Mouse (Mus musculus) hindbrain, embryonic 16.5 days (tissue): ENCODE measurements around the gene Kctd3. TPM values are rescaled to one million over a fixed set of nuclear protein-coding genes. Genes with fewer than 3 reads are reported as not detected.

ENCODE experiments used
- ATAC-seq: fragments of 200-750 bp; cut with Nextera tagmentation; 2 replicates; pipeline ENCODE4 v1.8.0; 2017; ENCODE audit warnings: moderate TSS enrichment, moderate library complexity
- H3K27ac ChIP-seq: fragments of 300-500 bp; sonication (generic); 2 replicates; pipeline ENCODE4 v1.5.1; 2014; ENCODE audit warnings: low read depth, mild to moderate bottlenecking, control low read depth, low read length, moderate library complexity
- H3K27me3 ChIP-seq: fragments of 300-500 bp; sonication (generic); replicated peaks from 2 replicates; pipeline ENCODE4 v1.6.1; 2014; ENCODE audit warnings: low read length; ENCODE audit not compliant: control insufficient read depth, insufficient read depth
- H3K36me3 ChIP-seq: fragments of 300-500 bp; sonication (generic); 2 replicates; pipeline ENCODE4 v1.6.1; 2014; ENCODE audit warnings: mild to moderate bottlenecking, low read length, moderate library complexity, mixed read lengths; ENCODE audit not compliant: control insufficient read depth, insufficient read depth
- H3K4me1 ChIP-seq: fragments of 300-500 bp; sonication (generic); 2 replicates; pipeline ENCODE4 v1.6.1; 2014; ENCODE audit warnings: low read depth, low read length; ENCODE audit not compliant: control insufficient read depth, insufficient read depth
- H3K4me2 ChIP-seq: fragments of 300-500 bp; sonication (generic); 2 replicates; pipeline ENCODE4 v1.6.1; 2014; ENCODE audit warnings: mild to moderate bottlenecking, low read length, control low read depth, moderate library complexity
- H3K4me3 ChIP-seq: fragments of 300-500 bp; sonication (generic); 2 replicates; pipeline ENCODE4 v1.5.1; 2014; ENCODE audit warnings: mild to moderate bottlenecking, low read length, control low read depth, moderate library complexity
- H3K9ac ChIP-seq: fragments of 300-500 bp; sonication (generic); 2 replicates; pipeline ENCODE4 v1.6.1; 2014; ENCODE audit warnings: low read depth, mild to moderate bottlenecking, control low read depth, low read length, moderate library complexity
- H3K9me3 ChIP-seq: fragments of 300-500 bp; sonication (generic); 2 replicates; pipeline ENCODE4 v1.6.1; 2014; ENCODE audit warnings: mild to moderate bottlenecking, low read length, moderate library complexity; ENCODE audit not compliant: control insufficient read depth
- WGBS: fragments of 180-500 bp; shearing (Covaris S2); extraction: QIAGEN DNeasy Blood & Tissue Kit; methylation state at CpG from one replicate; pipeline ENCODE4 v1.1.7; 2014; 5-methylcytosine and 5-hydroxymethylcytosine counted together
- polyA plus RNA-seq: library from polyadenylated mRNA; unstranded; fragments of >200 nt; fragmentation: Nextera tagmentation; extraction: Ambion mirVana; gene quantifications from 2 replicates; pipeline ENCODE4 v1.2.1, GENCODE M21; 2015

Kctd3 gene
- polyA plus RNA-seq, 1 experiment from 2014 or later: 45.8 TPM

- H3K27me3 ChIP-seq: no peaks in the 10 kb centered on the region
- no peak overlapping the region for H3K27ac ChIP-seq
- H3K4me2 ChIP-seq: no peak overlapping the region
- no peak overlapping the region for H3K4me3 ChIP-seq
- 52% methylated on average over 7 of the region's 7 CpGs for WGBS
- no peaks in the 10 kb centered on the region for H3K4me1 ChIP-seq
- no peaks in the 10 kb centered on the region for H3K36me3 ChIP-seq
- no peak overlapping the region for H3K9ac ChIP-seq
- H3K9me3 ChIP-seq: no peaks in the 10 kb centered on the region
- ATAC-seq: no peak
Observed at GRCm38 (mm10) chr1:189022925-189023700, 15.5 kb upstream of the Kctd3 start.

GRCm38 (mm10) chr1:189015372-189015771 lies 7.7 kb upstream of the Kctd3 start:
- Histone ChIP-seq H3K9me3 (no peaks in the 10 kb centered on the region), H3K4me1 (peaks cover 15% of the 10 kb centered on the region), H3K4me3 (no peak overlapping the region), H3K9ac (no peak overlapping the region), H3K4me2 (no peak overlapping the region), H3K27me3 (peaks cover 11% of the 10 kb centered on the region), H3K36me3 (no peaks in the 10 kb centered on the region), H3K27ac (no peak overlapping the region)
- WGBS: 57% methylated on average over 2 of the region's 2 CpGs
- no peak for ATAC-seq

GRCm38 (mm10) chr1:189013587-189013921 lies 5.9 kb upstream of the Kctd3 start:
- H3K4me2 ChIP-seq: peak overlapping the region; percentile 37
- no peaks in the 10 kb centered on the region for H3K9me3 ChIP-seq
- no peaks in the 10 kb centered on the region for H3K36me3 ChIP-seq
- H3K4me1 ChIP-seq: peaks cover 15% of the 10 kb centered on the region
- peak; percentile 45; the same call in 1 of the 2 replicates for ATAC-seq
- 11% methylated on average over 4 of the region's 4 CpGs for WGBS
- H3K9ac ChIP-seq: no peak overlapping the region; the same call in 1 of the 2 replicates
- no peak overlapping the region for H3K4me3 ChIP-seq
- H3K27me3 ChIP-seq: peaks cover 11% of the 10 kb centered on the region
- H3K27ac ChIP-seq: no peak overlapping the region

- ATAC-seq: 0 out of 2 replicates have a peak, but pooled peaks have one; percentile 14
- Histone ChIP-seq H3K4me3 (no peak overlapping the region), H3K36me3 (no peaks in the 10 kb centered on the region), H3K27ac (no peak overlapping the region), H3K9me3 (no peaks in the 10 kb centered on the region), H3K4me2 (peak overlapping the region; percentile 37), H3K4me1 (peaks cover 15% of the 10 kb centered on the region), H3K9ac (no peak overlapping the region; the same call in 1 of the 2 replicates), H3K27me3 (peaks cover 11% of the 10 kb centered on the region)
- 8% methylated on average over 16 of the region's 16 CpGs for WGBS
Observed at GRCm38 (mm10) chr1:189012846-189013586, 5.4 kb upstream of the Kctd3 start.

GRCm38 (mm10) chr1:189010671-189011070 lies 3.0 kb upstream of the Kctd3 start:
- 90% methylated on average over 4 of the region's 4 CpGs for WGBS
- Histone ChIP-seq H3K9me3 (no peaks in the 10 kb centered on the region), H3K36me3 (no peaks in the 10 kb centered on the region), H3K4me3 (no peak overlapping the region), H3K4me1 (peaks cover 26% of the 10 kb centered on the region), H3K9ac (no peak overlapping the region), H3K27me3 (peaks cover 11% of the 10 kb centered on the region), H3K4me2 (no peak overlapping the region), H3K27ac (no peak overlapping the region)
- ATAC-seq: no peak

- ATAC-seq: peak; percentile 77
- no peak overlapping the region; the same call in 1 of the 2 replicates for H3K9ac ChIP-seq
- WGBS: 41% methylated on average over 7 of the region's 7 CpGs
- H3K9me3 ChIP-seq: no peaks in the 10 kb centered on the region
- peak overlapping the region; percentile 93 for H3K4me3 ChIP-seq
- peak overlapping the region; percentile 29; the same call in 1 of the 2 replicates for H3K27ac ChIP-seq
- no peaks in the 10 kb centered on the region for H3K36me3 ChIP-seq
- peaks cover 24% of the 10 kb centered on the region for H3K4me1 ChIP-seq
- peak overlapping the region; percentile 51 for H3K4me2 ChIP-seq
- peaks cover 7% of the 10 kb centered on the region for H3K27me3 ChIP-seq
Observed at GRCm38 (mm10) chr1:189007980-189008324, 311 bp upstream of the Kctd3 start.

- Histone ChIP-seq H3K4me3 (peak overlapping the region; percentile 93), H3K4me2 (peak overlapping the region; percentile 72), H3K9ac (peak overlapping the region; percentile 83), H3K4me1 (peaks cover 21% of the 10 kb centered on the region), H3K9me3 (no peaks in the 10 kb centered on the region), H3K27me3 (no peaks in the 10 kb centered on the region), H3K27ac (no peak overlapping the region), H3K36me3 (no peaks in the 10 kb centered on the region)
- 3% methylated on average over 7 of the region's 7 CpGs for WGBS
- no peak; the same call in none of the 2 replicates for ATAC-seq
Observed at GRCm38 (mm10) chr1:189006826-189007225, 815 bp downstream of the Kctd3 start.

- ATAC-seq: no peak
- H3K4me1 ChIP-seq: peaks cover 21% of the 10 kb centered on the region
- no peaks in the 10 kb centered on the region for H3K9me3 ChIP-seq
- H3K9ac ChIP-seq: no peak overlapping the region
- no peaks in the 10 kb centered on the region for H3K36me3 ChIP-seq
- no peaks in the 10 kb centered on the region for H3K27me3 ChIP-seq
- H3K27ac ChIP-seq: no peak overlapping the region
- WGBS: 59% methylated on average over 5 of the region's 5 CpGs
- H3K4me3 ChIP-seq: no peak overlapping the region; the same call in 1 of the 2 replicates
- peak overlapping the region; percentile 72 for H3K4me2 ChIP-seq
Observed at GRCm38 (mm10) chr1:189006267-189006666, 1.4 kb downstream of the Kctd3 start.

GRCm38 (mm10) chr1:189004774-189005173 lies 2.9 kb downstream of the Kctd3 start:
- H3K36me3 ChIP-seq: peaks cover 4% of the 10 kb centered on the region; the same call in 1 of the 2 replicates
- H3K4me2 ChIP-seq: no peak overlapping the region
- peaks cover 21% of the 10 kb centered on the region for H3K4me1 ChIP-seq
- H3K9me3 ChIP-seq: no peaks in the 10 kb centered on the region
- no peak overlapping the region for H3K4me3 ChIP-seq
- no peak overlapping the region for H3K27ac ChIP-seq
- H3K9ac ChIP-seq: no peak overlapping the region
- H3K27me3 ChIP-seq: no peaks in the 10 kb centered on the region
- 100% methylated on average over 1 of the region's 1 CpGs for WGBS
- no peak for ATAC-seq
